Mouse (Mus musculus) gastrocnemius, adult 8-10 months (tissue): ENCODE measurements around the gene Slit3. TPM values are rescaled to one million over a fixed set of nuclear protein-coding genes. Genes with fewer than 3 reads are reported as not detected.
A peak's percentile ranks its signal among the peaks of the same experiment; 100 is the strongest.

Source experiments
- DNase-seq, 2 experiments: peaks; one replicate each; pipeline ENCODE4 v3.0.0; 2022; ENCODE audit warnings: low spot score in 2 of 2
- total RNA-seq, 4 experiments: library from RNA; stranded (reverse); gene quantifications; 2 replicates each; pipeline ENCODE4 v1.2.4; 2022

Slit3 gene
- total RNA-seq, result 10 to 100 TPM in 1 of 4 experiments, 1 to 10 TPM in 3; 5.1 to 11.7 (median 6.9) TPM

GRCm38 (mm10) chr11:35120894-35121610, at the start of gene Slit3:
Gene Slit3 (plus strand): TSS chr11:35121224.
- DNase-seq, result peak; percentile 27 to 49

GRCm38 (mm10) chr11:35071451-35071850, 49.6 kb upstream of the Slit3 start:
- no peak for DNase-seq

GRCm38 (mm10) chr11:35075411-35075810, 45.6 kb upstream of the Slit3 start:
- DNase-seq, result no peak

GRCm38 (mm10) chr11:35080451-35081125, 40.4 kb upstream of the Slit3 start:
- DNase-seq, result no peak

- no peak for DNase-seq
Measured at GRCm38 (mm10) chr11:35082297-35082696, 38.7 kb upstream of the Slit3 start.

GRCm38 (mm10) chr11:35083049-35083448, 38.0 kb upstream of the Slit3 start:
- no peak for DNase-seq

GRCm38 (mm10) chr11:35085351-35085750, 35.7 kb upstream of the Slit3 start:
- DNase-seq, result no peak

- no peak for DNase-seq
Measured at GRCm38 (mm10) chr11:35086029-35086428, 35.0 kb upstream of the Slit3 start.

GRCm38 (mm10) chr11:35087454-35087853, 33.6 kb upstream of the Slit3 start:
- DNase-seq, result no peak

GRCm38 (mm10) chr11:35088136-35088535, 32.9 kb upstream of the Slit3 start:
- no peak for DNase-seq

- DNase-seq, result no peak
Measured at GRCm38 (mm10) chr11:35090629-35091335, 30.2 kb upstream of the Slit3 start.

GRCm38 (mm10) chr11:35096538-35096937, 24.5 kb upstream of the Slit3 start:
- DNase-seq, result no peak

- DNase-seq, result no peak
Measured at GRCm38 (mm10) chr11:35109781-35110180, 11.2 kb upstream of the Slit3 start.

GRCm38 (mm10) chr11:35110784-35111183, 10.2 kb upstream of the Slit3 start:
- no peak for DNase-seq

- DNase-seq, result no peak
Measured at GRCm38 (mm10) chr11:35113290-35113689, 7.7 kb upstream of the Slit3 start.

GRCm38 (mm10) chr11:35116436-35116835, 4.6 kb upstream of the Slit3 start:
- DNase-seq, result no peak

GRCm38 (mm10) chr11:35117871-35118270, 3.2 kb upstream of the Slit3 start:
- no peak for DNase-seq

GRCm38 (mm10) chr11:35118731-35119130, 2.3 kb upstream of the Slit3 start:
- no peak for DNase-seq

- DNase-seq, result peak; percentile 32 to 52
Measured at GRCm38 (mm10) chr11:35119360-35119759, 1.7 kb upstream of the Slit3 start.

GRCm38 (mm10) chr11:35120076-35120475, 948 bp upstream of the Slit3 start:
- DNase-seq, result no peak

GRCm38 (mm10) chr11:35121611-35121959, 561 bp downstream of the Slit3 start:
- DNase-seq, result no peak

GRCm38 (mm10) chr11:35122091-35122811, 1.2 kb downstream of the Slit3 start:
- no peak for DNase-seq
